Mouse (Mus musculus) liver, embryonic 16.5 days (tissue): Measurements from ENCODE around the gene Alyref2. TPM values are rescaled to one million over a fixed set of nuclear protein-coding genes. Genes with fewer than 3 reads are reported as not detected.

Experiments
- ATAC-seq: fragments of 200-750 bp; cut with Nextera tagmentation; 2 replicates; pipeline ENCODE4 v1.8.0; 2017; ENCODE audit warnings: low read depth, mild to moderate bottlenecking, moderate number of reproducible peaks, moderate library complexity
- H3K27ac ChIP-seq: fragments of 300-500 bp; sonication (generic); 2 replicates; pipeline ENCODE4 v1.5.1; 2014; ENCODE audit warnings: mild to moderate bottlenecking, low read length
- H3K27me3 ChIP-seq: fragments of 300-500 bp; sonication (generic); 2 replicates; pipeline ENCODE4 v1.6.1; 2014; ENCODE audit warnings: low read depth, low read length, mixed read lengths; ENCODE audit not compliant: control insufficient read depth, insufficient read depth
- H3K36me3 ChIP-seq: fragments of 300-500 bp; sonication (generic); 2 replicates; pipeline ENCODE4 v1.6.1; 2014; ENCODE audit warnings: mild to moderate bottlenecking; ENCODE audit not compliant: control insufficient read depth, insufficient read depth
- H3K4me1 ChIP-seq: fragments of 300-500 bp; sonication (generic); 2 replicates; pipeline ENCODE4 v1.6.1; 2014; ENCODE audit warnings: low read depth, low read length, mixed read lengths; ENCODE audit not compliant: control insufficient read depth
- H3K4me2 ChIP-seq: fragments of 300-500 bp; sonication (generic); 2 replicates; pipeline ENCODE4 v1.6.1; 2014; ENCODE audit warnings: low read depth, low read length, mixed read lengths
- H3K4me3 ChIP-seq: fragments of 300-500 bp; sonication (generic); 2 replicates; pipeline ENCODE4 v1.5.1; 2014; ENCODE audit warnings: low read depth, mild to moderate bottlenecking, low read length
- H3K9ac ChIP-seq: fragments of 300-500 bp; sonication (generic); 2 replicates; pipeline ENCODE4 v1.6.1; 2014; ENCODE audit warnings: low read depth, low read length
- H3K9me3 ChIP-seq: fragments of 300-500 bp; sonication (generic); replicated peaks from 2 replicates; pipeline ENCODE4 v1.6.1; 2016; ENCODE audit warnings: low read length; ENCODE audit not compliant: control insufficient read depth
- whole genome bisulfite sequencing: fragments of 180-500 bp; shearing (Covaris S2); extraction: QIAGEN DNeasy Blood & Tissue Kit; methylation state at CpG from one replicate; pipeline ENCODE4 v1.1.7; 2014; ENCODE audit not compliant: insufficient replicate concordance; 5-methylcytosine and 5-hydroxymethylcytosine counted together
- polyA plus RNA-seq: library from polyadenylated mRNA; unstranded; fragments of >200 nt; fragmentation: Nextera tagmentation; extraction: Ambion mirVana; gene quantifications from 2 replicates; pipeline ENCODE4 v1.2.1, GENCODE M21; 2015

The Alyref2 gene
- polyA plus RNA-seq, 1 experiment from 2014 or later = 2.6 TPM

DNA sequence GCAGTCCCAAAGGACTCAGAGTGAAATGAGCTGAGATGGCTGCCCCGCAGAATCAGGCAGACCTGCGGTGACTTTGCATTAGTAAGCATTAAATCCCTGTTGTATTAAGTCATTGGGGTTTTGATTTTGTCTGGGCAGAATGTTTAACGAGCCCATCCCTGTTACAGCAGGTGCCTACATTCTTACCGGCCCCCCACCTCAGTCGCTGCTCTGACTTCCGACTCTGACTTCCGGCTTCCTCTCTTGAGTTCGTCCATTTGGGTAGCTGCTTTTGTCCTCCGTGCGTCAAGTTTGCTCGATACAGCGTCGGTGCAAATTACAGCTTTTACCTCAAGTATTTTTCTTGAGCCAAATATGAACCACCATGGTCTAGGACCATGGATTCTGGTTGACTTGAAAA lies 9.0 kb upstream of the Alyref2 start:
- Histone ChIP-seq H3K27me3 (no peaks in the 10 kb centered on the region), H3K4me1 (no peaks in the 10 kb centered on the region), H3K36me3 (no peaks in the 10 kb centered on the region), H3K4me3 (no peak overlapping the region), H3K9me3 (peaks cover 3% of the 10 kb centered on the region; the same call in 1 of the 2 replicates), H3K4me2 (no peak overlapping the region), H3K27ac (no peak overlapping the region), H3K9ac (no peak overlapping the region)
- 84% methylated on average over 13 of the region's 13 CpGs for WGBS
- ATAC-seq = no peak

GRCm38 (mm10) chr1:171495371-171495770 lies 7.9 kb upstream of the Alyref2 start:
- H3K4me1 ChIP-seq = no peaks in the 10 kb centered on the region

GRCm38 (mm10) chr1:171499856-171500255 lies 3.4 kb upstream of the Alyref2 start:
- H3K4me1 ChIP-seq = peaks cover 9% of the 10 kb centered on the region
- no peak overlapping the region for H3K27ac ChIP-seq
- H3K9ac ChIP-seq = no peak overlapping the region
- ATAC-seq = no peak
- 61% methylated on average over 5 of the region's 5 CpGs for WGBS
- H3K4me2 ChIP-seq = no peak overlapping the region
- no peaks in the 10 kb centered on the region for H3K36me3 ChIP-seq
- no peaks in the 10 kb centered on the region for H3K27me3 ChIP-seq
- no peak overlapping the region for H3K4me3 ChIP-seq
- no peaks in the 10 kb centered on the region for H3K9me3 ChIP-seq

More at GRCm38 (mm10) chr1:171495371-171495770, 7.9 kb upstream of the Alyref2 start:
- Histone ChIP-seq H3K4me2 (no peak overlapping the region), H3K4me3 (no peak overlapping the region), H3K9me3 (no peaks in the 10 kb centered on the region), H3K27ac (no peak overlapping the region), H3K36me3 (no peaks in the 10 kb centered on the region), H3K27me3 (no peaks in the 10 kb centered on the region), H3K9ac (no peak overlapping the region)
- ATAC-seq = no peak
- WGBS = 74% methylated on average over 6 of the region's 6 CpGs

DNA sequence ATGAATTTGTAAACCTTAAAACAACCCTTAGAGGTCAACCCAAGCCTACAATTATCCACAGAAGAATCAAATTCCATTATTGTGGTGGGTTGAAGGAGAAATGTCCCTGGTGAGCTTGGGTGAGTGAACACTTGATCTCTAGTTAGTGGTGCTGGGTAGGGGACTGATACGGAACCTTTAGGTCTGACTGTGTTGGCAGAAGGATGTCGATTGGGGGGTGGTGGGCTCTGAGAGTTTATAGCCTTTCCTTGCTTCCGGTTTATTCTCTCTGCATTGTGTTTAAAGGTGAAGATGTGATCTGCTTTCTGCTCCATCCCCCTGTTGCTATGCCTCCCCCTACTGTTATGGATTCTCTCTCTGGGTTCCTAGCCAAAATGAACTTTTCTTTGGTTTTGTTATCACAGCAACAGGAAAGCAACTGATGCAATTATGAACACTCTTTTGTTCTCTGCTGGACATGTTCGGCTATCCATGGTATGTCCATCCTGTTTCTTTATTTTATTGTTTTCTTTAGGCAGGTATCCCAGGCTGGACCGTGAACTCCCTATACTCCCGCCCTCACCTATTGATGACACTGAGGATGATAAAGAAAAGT lies 2.2 kb upstream of the Alyref2 start:
- Histone ChIP-seq H3K9me3 (no peaks in the 10 kb centered on the region), H3K9ac (no peak overlapping the region), H3K4me3 (no peak overlapping the region), H3K4me1 (peaks cover 10% of the 10 kb centered on the region), H3K27ac (no peak overlapping the region), H3K36me3 (no peaks in the 10 kb centered on the region), H3K4me2 (no peak overlapping the region), H3K27me3 (no peaks in the 10 kb centered on the region)
- no peak for ATAC-seq
- 51% methylated on average over 6 of the region's 6 CpGs for WGBS

- 4% methylated on average over 5 of the region's 5 CpGs for WGBS
- Histone ChIP-seq H3K9ac (no peak overlapping the region), H3K4me3 (no peak overlapping the region), H3K36me3 (no peaks in the 10 kb centered on the region), H3K4me1 (peaks cover 10% of the 10 kb centered on the region), H3K27me3 (no peaks in the 10 kb centered on the region), H3K9me3 (no peaks in the 10 kb centered on the region), H3K27ac (0 out of 2 replicates have a peak overlapping the region, but pooled peaks have one; percentile 9), H3K4me2 (peak overlapping the region; percentile 43)
- ATAC-seq = no peak
Observed at GRCm38 (mm10) chr1:171501636-171502080, 1.6 kb upstream of the Alyref2 start.

DNA sequence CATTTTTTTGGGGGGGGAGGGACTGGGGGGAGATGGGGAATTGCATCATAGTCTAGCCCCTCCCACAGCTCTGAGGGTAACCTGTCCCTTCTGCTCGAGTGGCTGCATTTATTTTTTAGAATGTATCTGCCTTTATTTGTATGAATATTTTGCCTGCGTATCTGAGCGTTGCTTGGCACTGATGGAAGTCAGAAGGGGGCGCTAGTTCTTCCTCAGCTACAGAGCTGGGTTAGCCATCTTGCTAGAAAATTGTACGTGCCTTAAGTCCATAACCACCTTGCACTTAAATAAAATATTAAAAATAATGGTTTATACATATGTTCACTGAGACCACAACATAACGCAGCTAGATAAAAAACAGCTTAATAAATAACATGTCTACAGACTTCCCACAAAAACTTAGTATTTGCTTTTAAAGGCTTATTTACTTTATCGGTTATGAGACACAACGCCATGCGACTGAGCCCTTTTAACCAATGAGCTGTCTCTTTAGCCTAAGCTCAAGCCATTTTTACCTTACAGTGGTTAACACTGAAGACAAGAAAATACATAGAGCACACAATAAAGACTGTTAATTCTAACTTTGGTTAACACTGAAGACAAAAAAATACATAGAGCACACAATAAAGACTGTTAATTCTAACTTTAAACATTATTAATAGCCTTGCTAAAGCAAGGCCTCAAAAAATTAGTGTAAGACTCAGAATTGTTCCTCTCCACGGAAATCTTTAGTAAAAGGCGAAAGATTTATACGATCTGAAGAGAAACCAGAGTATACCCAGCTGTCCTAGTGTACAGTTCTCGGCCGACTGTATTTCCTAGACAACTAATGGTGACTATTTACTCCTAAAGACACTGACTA lies 659 bp upstream of the Alyref2 start:
- no peaks in the 10 kb centered on the region for H3K27me3 ChIP-seq
- H3K9me3 ChIP-seq = no peaks in the 10 kb centered on the region
- under 1% methylated on average over 14 of the region's 14 CpGs for WGBS
- ATAC-seq = peak; percentile 73
- H3K4me3 ChIP-seq = peak overlapping the region; percentile 13; the same call in 1 of the 2 replicates
- H3K9ac ChIP-seq = no peak overlapping the region
- H3K27ac ChIP-seq = peak overlapping the region; percentile 91
- no peaks in the 10 kb centered on the region for H3K36me3 ChIP-seq
- H3K4me1 ChIP-seq = peaks cover 10% of the 10 kb centered on the region
- H3K4me2 ChIP-seq = peak overlapping the region; percentile 94

DNA sequence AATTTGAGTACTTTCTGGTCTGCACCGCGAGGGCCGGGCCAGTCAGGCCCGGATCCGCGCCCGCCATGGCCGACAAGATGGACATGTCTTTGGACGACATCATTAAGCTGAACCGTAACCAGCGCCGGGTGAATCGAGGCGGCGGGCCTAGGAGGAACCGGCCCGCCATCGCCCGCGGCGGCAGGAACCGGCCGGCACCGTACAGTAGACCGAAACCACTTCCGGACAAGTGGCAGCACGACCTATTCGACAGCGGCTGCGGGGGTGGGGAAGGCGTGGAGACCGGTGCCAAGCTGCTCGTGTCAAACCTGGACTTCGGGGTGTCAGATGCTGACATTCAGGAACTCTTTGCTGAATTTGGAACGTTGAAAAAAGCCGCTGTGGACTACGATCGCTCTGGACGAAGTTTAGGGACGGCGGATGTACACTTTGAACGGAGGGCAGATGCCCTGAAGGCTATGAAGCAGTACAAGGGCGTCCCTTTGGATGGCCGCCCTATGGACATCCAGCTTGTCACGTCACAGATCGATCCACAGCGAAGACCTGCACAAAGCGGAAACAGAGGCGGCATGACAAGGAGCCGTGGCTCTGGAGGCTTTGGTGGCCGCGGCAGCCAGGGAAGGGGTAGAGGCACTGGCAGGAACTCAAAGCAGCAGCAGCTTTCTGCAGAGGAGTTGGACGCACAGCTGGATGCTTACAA lies 464 bp downstream of the Alyref2 start:
- Histone ChIP-seq H3K27me3 (no peaks in the 10 kb centered on the region), H3K9ac (peak overlapping the region; percentile 71), H3K36me3 (no peaks in the 10 kb centered on the region), H3K4me1 (peaks cover 10% of the 10 kb centered on the region), H3K9me3 (no peaks in the 10 kb centered on the region), H3K4me3 (peak overlapping the region; percentile 77), H3K27ac (peak overlapping the region; percentile 91), H3K4me2 (peak overlapping the region; percentile 94)
- peak; percentile 50 for ATAC-seq
- under 1% methylated on average over 53 of the region's 53 CpGs for WGBS

DNA sequence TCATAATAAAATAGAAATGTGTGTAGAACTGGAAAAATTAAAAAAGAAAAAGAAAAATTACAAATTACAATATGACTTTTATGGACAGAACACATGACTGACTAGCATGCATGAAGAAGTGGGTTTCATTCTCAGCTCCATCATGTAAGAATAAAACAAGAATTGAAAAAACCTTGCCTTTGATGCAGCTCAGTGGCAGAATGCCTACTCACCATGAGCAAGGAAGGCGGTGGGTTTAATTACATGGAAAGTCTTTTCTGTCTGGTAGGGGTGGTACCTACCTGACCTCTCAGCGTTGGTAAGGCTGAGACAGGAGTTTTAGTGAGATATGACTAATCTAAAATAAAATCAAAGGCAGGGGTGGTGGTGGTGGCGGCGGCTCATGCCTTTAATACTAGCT lies 1.3 kb downstream of the Alyref2 start:
- H3K4me3 ChIP-seq = peak overlapping the region; percentile 26; the same call in 1 of the 2 replicates
- H3K36me3 ChIP-seq = no peaks in the 10 kb centered on the region
- H3K27ac ChIP-seq = no peak overlapping the region
- H3K9ac ChIP-seq = no peak overlapping the region
- 21% methylated on average over 4 of the region's 4 CpGs for WGBS
- H3K9me3 ChIP-seq = no peaks in the 10 kb centered on the region
- H3K4me2 ChIP-seq = peak overlapping the region; percentile 56
- H3K27me3 ChIP-seq = no peaks in the 10 kb centered on the region
- H3K4me1 ChIP-seq = peaks cover 10% of the 10 kb centered on the region
- no peak for ATAC-seq
